Mouse (Mus musculus): ENCODE data around the gene 5031439G07Rik. TPM values are rescaled to one million over a fixed set of nuclear protein-coding genes. Genes with fewer than 3 reads are reported as not detected.
A peak's percentile ranks its signal among the peaks of the same experiment; 100 is the strongest.

The 5031439G07Rik gene
- polyA plus RNA-seq, 1 experiment from 2014 or later: 21.8 TPM

GRCm38 (mm10) chr15:84965575-84966360 is 22.6 kb downstream of the 5031439G07Rik start:
- H3K4me3 ChIP-seq (ENCODE audit: low read depth, low read length): no peak overlapping the region
- peaks cover 2% of the 10 kb centered on the region for H3K4me1 ChIP-seq (ENCODE audit: control insufficient read depth, insufficient read depth, low read length)
- no peak overlapping the region for H3K4me2 ChIP-seq (ENCODE audit: low read depth, low read length)
- H3K27ac ChIP-seq (ENCODE audit: low read depth, low read length): no peak overlapping the region
- WGBS: 64% methylated on average over 7 of the region's 7 CpGs
- no peak for ATAC-seq (ENCODE audit: low read depth)
- no peaks in the 10 kb centered on the region for H3K36me3 ChIP-seq (ENCODE audit: control insufficient read depth, insufficient read depth, low read length)
- no peak overlapping the region for H3K9ac ChIP-seq (replicated peaks; ENCODE audit: low read depth, low read length)
- H3K9me3 ChIP-seq (ENCODE audit: control insufficient read depth, low read length): no peaks in the 10 kb centered on the region
- H3K27me3 ChIP-seq (ENCODE audit: control insufficient read depth, insufficient read depth, low read length): no peaks in the 10 kb centered on the region

GRCm38 (mm10) chr15:84964771-84965170 is 23.6 kb downstream of the 5031439G07Rik start:
- Histone ChIP-seq H3K4me1 (ENCODE audit: control insufficient read depth, insufficient read depth, low read length) (peaks cover 9% of the 10 kb centered on the region), H3K27ac (ENCODE audit: low read depth, low read length) (no peak overlapping the region), H3K27me3 (ENCODE audit: control insufficient read depth, insufficient read depth, low read length) (no peaks in the 10 kb centered on the region), H3K9ac (replicated peaks; ENCODE audit: low read depth, low read length) (no peak overlapping the region), H3K9me3 (ENCODE audit: control insufficient read depth, low read length) (no peaks in the 10 kb centered on the region), H3K36me3 (ENCODE audit: control insufficient read depth, insufficient read depth, low read length) (no peaks in the 10 kb centered on the region), H3K4me2 (ENCODE audit: low read depth, low read length) (no peak overlapping the region), H3K4me3 (ENCODE audit: low read depth, low read length) (no peak overlapping the region)
- 79% methylated on average over 5 of the region's 5 CpGs for WGBS
- no peak for ATAC-seq (ENCODE audit: low read depth)

GRCm38 (mm10) chr15:84962518-84962917 is 25.8 kb downstream of the 5031439G07Rik start:
- 82% methylated on average over 2 of the region's 2 CpGs for WGBS
- H3K4me2 ChIP-seq (ENCODE audit: low read depth, low read length): no peak overlapping the region
- H3K9me3 ChIP-seq (ENCODE audit: control insufficient read depth, low read length): no peaks in the 10 kb centered on the region
- no peak overlapping the region for H3K27ac ChIP-seq (ENCODE audit: low read depth, low read length)
- ATAC-seq (ENCODE audit: low read depth): no peak
- H3K9ac ChIP-seq (replicated peaks; ENCODE audit: low read depth, low read length): no peak overlapping the region
- no peaks in the 10 kb centered on the region; the same call in 1 of the 2 replicates for H3K36me3 ChIP-seq (ENCODE audit: control insufficient read depth, insufficient read depth, low read length)
- no peaks in the 10 kb centered on the region for H3K27me3 ChIP-seq (ENCODE audit: control insufficient read depth, insufficient read depth, low read length)
- no peak overlapping the region for H3K4me3 ChIP-seq (ENCODE audit: low read depth, low read length)
- H3K4me1 ChIP-seq (ENCODE audit: control insufficient read depth, insufficient read depth, low read length): peaks cover 27% of the 10 kb centered on the region

- peak overlapping the region; percentile 37 for H3K9ac ChIP-seq (replicated peaks; ENCODE audit: low read depth, low read length)
- no peaks in the 10 kb centered on the region for H3K9me3 ChIP-seq (ENCODE audit: control insufficient read depth, low read length)
- peaks cover 27% of the 10 kb centered on the region for H3K4me1 ChIP-seq (ENCODE audit: control insufficient read depth, insufficient read depth, low read length)
- no peak overlapping the region for H3K4me3 ChIP-seq (ENCODE audit: low read depth, low read length)
- H3K27ac ChIP-seq (ENCODE audit: low read depth, low read length): peak overlapping the region; percentile 69
- ATAC-seq (ENCODE audit: low read depth): no peak
- H3K4me2 ChIP-seq (ENCODE audit: low read depth, low read length): peak overlapping the region; percentile 26
- WGBS: 18% methylated on average over 8 of the region's 8 CpGs
- no peaks in the 10 kb centered on the region for H3K27me3 ChIP-seq (ENCODE audit: control insufficient read depth, insufficient read depth, low read length)
- peaks cover under 1% of the 10 kb centered on the region for H3K36me3 ChIP-seq (ENCODE audit: control insufficient read depth, insufficient read depth, low read length)
These were observed 27.7 kb downstream of the 5031439G07Rik start for GRCm38 (mm10) chr15:84960692-84961091.

- WGBS: 88% methylated on average over 6 of the region's 6 CpGs
- Histone ChIP-seq H3K27ac (ENCODE audit: low read depth, low read length) (no peak overlapping the region), H3K36me3 (ENCODE audit: control insufficient read depth, insufficient read depth, low read length) (peaks cover 8% of the 10 kb centered on the region), H3K4me1 (ENCODE audit: control insufficient read depth, insufficient read depth, low read length) (peaks cover 27% of the 10 kb centered on the region), H3K9ac (replicated peaks; ENCODE audit: low read depth, low read length) (no peak overlapping the region), H3K4me3 (ENCODE audit: low read depth, low read length) (no peak overlapping the region), H3K9me3 (ENCODE audit: control insufficient read depth, low read length) (no peaks in the 10 kb centered on the region), H3K4me2 (ENCODE audit: low read depth, low read length) (no peak overlapping the region), H3K27me3 (ENCODE audit: control insufficient read depth, insufficient read depth, low read length) (no peaks in the 10 kb centered on the region)
- no peak for ATAC-seq (ENCODE audit: low read depth)
These were observed 28.5 kb downstream of the 5031439G07Rik start for GRCm38 (mm10) chr15:84959891-84960290.

- Histone ChIP-seq H3K4me3 (ENCODE audit: low read depth, low read length) (no peak overlapping the region), H3K9me3 (ENCODE audit: control insufficient read depth, low read length) (no peaks in the 10 kb centered on the region), H3K9ac (replicated peaks; ENCODE audit: low read depth, low read length) (no peak overlapping the region), H3K27ac (ENCODE audit: low read depth, low read length) (peak overlapping the region; percentile 34; the same call in 1 of the 2 replicates), H3K36me3 (ENCODE audit: control insufficient read depth, insufficient read depth, low read length) (peaks cover 19% of the 10 kb centered on the region), H3K4me1 (ENCODE audit: control insufficient read depth, insufficient read depth, low read length) (peaks cover 27% of the 10 kb centered on the region), H3K4me2 (ENCODE audit: low read depth, low read length) (no peak overlapping the region), H3K27me3 (ENCODE audit: control insufficient read depth, insufficient read depth, low read length) (no peaks in the 10 kb centered on the region)
- ATAC-seq (ENCODE audit: low read depth): no peak
- 79% methylated on average over 3 of the region's 3 CpGs for WGBS
These were observed 30.0 kb downstream of the 5031439G07Rik start for GRCm38 (mm10) chr15:84958331-84958730.

- no peak overlapping the region for H3K4me2 ChIP-seq (ENCODE audit: low read depth, low read length)
- WGBS: 28% methylated on average over 3 of the region's 3 CpGs
- ATAC-seq (ENCODE audit: low read depth): peak; percentile 76; the same call in 1 of the 2 replicates
- H3K36me3 ChIP-seq (ENCODE audit: control insufficient read depth, insufficient read depth, low read length): peaks cover 24% of the 10 kb centered on the region
- H3K4me1 ChIP-seq (ENCODE audit: control insufficient read depth, insufficient read depth, low read length): peaks cover 27% of the 10 kb centered on the region
- H3K9ac ChIP-seq (replicated peaks; ENCODE audit: low read depth, low read length): no peak overlapping the region
- H3K27ac ChIP-seq (ENCODE audit: low read depth, low read length): peak overlapping the region; percentile 34; the same call in 1 of the 2 replicates
- no peak overlapping the region for H3K4me3 ChIP-seq (ENCODE audit: low read depth, low read length)
- no peaks in the 10 kb centered on the region for H3K27me3 ChIP-seq (ENCODE audit: control insufficient read depth, insufficient read depth, low read length)
- H3K9me3 ChIP-seq (ENCODE audit: control insufficient read depth, low read length): no peaks in the 10 kb centered on the region
These were observed 30.5 kb downstream of the 5031439G07Rik start for GRCm38 (mm10) chr15:84957851-84958250.

GRCm38 (mm10) chr15:84953259-84953658 is 35.1 kb downstream of the 5031439G07Rik start:
- no peak overlapping the region for H3K4me2 ChIP-seq (ENCODE audit: low read depth, low read length)
- no peak overlapping the region for H3K9ac ChIP-seq (replicated peaks; ENCODE audit: low read depth, low read length)
- no peak for ATAC-seq (ENCODE audit: low read depth)
- H3K27me3 ChIP-seq (ENCODE audit: control insufficient read depth, insufficient read depth, low read length): no peaks in the 10 kb centered on the region
- H3K9me3 ChIP-seq (ENCODE audit: control insufficient read depth, low read length): no peaks in the 10 kb centered on the region
- H3K27ac ChIP-seq (ENCODE audit: low read depth, low read length): no peak overlapping the region
- peaks cover 56% of the 10 kb centered on the region for H3K36me3 ChIP-seq (ENCODE audit: control insufficient read depth, insufficient read depth, low read length)
- peaks cover 5% of the 10 kb centered on the region for H3K4me1 ChIP-seq (ENCODE audit: control insufficient read depth, insufficient read depth, low read length)
- no peak overlapping the region for H3K4me3 ChIP-seq (ENCODE audit: low read depth, low read length)
- WGBS: 95% methylated on average over 11 of the region's 11 CpGs

GRCm38 (mm10) chr15:84950053-84950452 is 38.3 kb downstream of the 5031439G07Rik start:
- H3K9me3 ChIP-seq (ENCODE audit: control insufficient read depth, low read length): no peaks in the 10 kb centered on the region
- H3K4me2 ChIP-seq (ENCODE audit: low read depth, low read length): no peak overlapping the region
- H3K4me3 ChIP-seq (ENCODE audit: low read depth, low read length): no peak overlapping the region
- H3K36me3 ChIP-seq (ENCODE audit: control insufficient read depth, insufficient read depth, low read length): peaks cover 51% of the 10 kb centered on the region
- no peak overlapping the region for H3K27ac ChIP-seq (ENCODE audit: low read depth, low read length)
- no peak for ATAC-seq (ENCODE audit: low read depth)
- no peaks in the 10 kb centered on the region for H3K4me1 ChIP-seq (ENCODE audit: control insufficient read depth, insufficient read depth, low read length)
- no peaks in the 10 kb centered on the region for H3K27me3 ChIP-seq (ENCODE audit: control insufficient read depth, insufficient read depth, low read length)
- 94% methylated on average over 4 of the region's 4 CpGs for WGBS
- H3K9ac ChIP-seq (replicated peaks; ENCODE audit: low read depth, low read length): no peak overlapping the region

Data from neural tube, embryonic 14.5 days (tissue).